Mouse (Mus musculus): ENCODE data around the gene Itprid2.

Gene Itprid2

GRCm38 (mm10) chr2:79647728-79648127 is 12.6 kb downstream of the Itprid2 start:
- in situ Hi-C loops (cut with MboI), result loop anchor here (25.0 kb wide), 1 partner anchor 710 kb away; no protein-coding TSS in a partner anchor

- in situ Hi-C loops (cut with MboI), result no loop called here
Measured at GRCm38 (mm10) chr2:79651185-79651584, 16.0 kb downstream of the Itprid2 start.

- in situ Hi-C loops (cut with MboI), result no loop called here
Measured at GRCm38 (mm10) chr2:79651701-79652100, 16.5 kb downstream of the Itprid2 start.

- in situ Hi-C loops (cut with MboI), result no loop called here
Measured at GRCm38 (mm10) chr2:79652502-79652901, 17.4 kb downstream of the Itprid2 start.

- in situ Hi-C loops (cut with MboI), result no loop called here
Measured at GRCm38 (mm10) chr2:79653093-79653808, 18.1 kb downstream of the Itprid2 start.

- in situ Hi-C loops (cut with MboI), result no loop called here
Measured at GRCm38 (mm10) chr2:79653809-79654164, 18.6 kb downstream of the Itprid2 start.

GRCm38 (mm10) chr2:79657062-79657461 is 21.9 kb downstream of the Itprid2 start:
- in situ Hi-C loops (cut with MboI), result no loop called here

- in situ Hi-C loops (cut with MboI), result no loop called here
Measured at GRCm38 (mm10) chr2:79660417-79661185, 25.4 kb downstream of the Itprid2 start.

GRCm38 (mm10) chr2:79661486-79662104 is 26.4 kb downstream of the Itprid2 start:
- in situ Hi-C loops (cut with MboI), result no loop called here

- in situ Hi-C loops (cut with MboI), result no loop called here
Measured at GRCm38 (mm10) chr2:79664532-79665286, 29.6 kb downstream of the Itprid2 start.

- in situ Hi-C loops (cut with MboI), result no loop called here
Measured at GRCm38 (mm10) chr2:79665492-79665891, 30.3 kb downstream of the Itprid2 start.

GRCm38 (mm10) chr2:79675266-79675665 is 40.1 kb downstream of the Itprid2 start:
- in situ Hi-C loops (cut with MboI), result no loop called here

- in situ Hi-C loops (cut with MboI), result no loop called here
Measured at GRCm38 (mm10) chr2:79677663-79678257, 42.6 kb downstream of the Itprid2 start.

- in situ Hi-C loops (cut with MboI), result no loop called here
Measured at GRCm38 (mm10) chr2:79681672-79682071, 46.5 kb downstream of the Itprid2 start.

- in situ Hi-C loops (cut with MboI), result no loop called here
Measured at GRCm38 (mm10) chr2:79683258-79683657, 48.1 kb downstream of the Itprid2 start.

- in situ Hi-C loops (cut with MboI), result no loop called here
Measured at GRCm38 (mm10) chr2:79690838-79691237, 55.7 kb downstream of the Itprid2 start.

- in situ Hi-C loops (cut with MboI), result no loop called here
Measured at GRCm38 (mm10) chr2:79695190-79695589, 60.0 kb downstream of the Itprid2 start.

- in situ Hi-C loops (cut with MboI), result no loop called here
Measured at GRCm38 (mm10) chr2:79695939-79696338, 60.8 kb downstream of the Itprid2 start.

- in situ Hi-C loops (cut with MboI), result no loop called here
Measured at GRCm38 (mm10) chr2:79696478-79697230, 61.5 kb downstream of the Itprid2 start.

- in situ Hi-C loops (cut with MboI), result no loop called here
Measured at GRCm38 (mm10) chr2:79698166-79698565, 63.0 kb downstream of the Itprid2 start.

GRCm38 (mm10) chr2:79704773-79705172 is 69.6 kb downstream of the Itprid2 start:
- in situ Hi-C loops (cut with MboI), result no loop called here
